Mouse (Mus musculus) brain, embryonic 14.5 days (tissue): Measurements from ENCODE around the gene Gp1ba.

Source experiments
- CTCF ChIP-seq: fragments of 200-500 bp; IDR thresholded peaks from 2 replicates; pipeline ENCODE4 v1.5.1; 2012; ENCODE audit warnings: inconsistent platforms, mild to moderate bottlenecking, moderate library complexity, borderline replicate concordance; ENCODE audit not compliant: insufficient read depth, insufficient read length; ENCODE audit errors: extremely low read depth
- POLR2A ChIP-seq: fragments of 200-500 bp; IDR thresholded peaks from 2 replicates; pipeline ENCODE4 v1.6.1; 2012; ENCODE audit warnings: mild to moderate bottlenecking, inconsistent platforms, borderline replicate concordance; ENCODE audit not compliant: poor library complexity, insufficient read depth, insufficient read length, severe bottlenecking; ENCODE audit errors: extremely low read depth

DNA sequence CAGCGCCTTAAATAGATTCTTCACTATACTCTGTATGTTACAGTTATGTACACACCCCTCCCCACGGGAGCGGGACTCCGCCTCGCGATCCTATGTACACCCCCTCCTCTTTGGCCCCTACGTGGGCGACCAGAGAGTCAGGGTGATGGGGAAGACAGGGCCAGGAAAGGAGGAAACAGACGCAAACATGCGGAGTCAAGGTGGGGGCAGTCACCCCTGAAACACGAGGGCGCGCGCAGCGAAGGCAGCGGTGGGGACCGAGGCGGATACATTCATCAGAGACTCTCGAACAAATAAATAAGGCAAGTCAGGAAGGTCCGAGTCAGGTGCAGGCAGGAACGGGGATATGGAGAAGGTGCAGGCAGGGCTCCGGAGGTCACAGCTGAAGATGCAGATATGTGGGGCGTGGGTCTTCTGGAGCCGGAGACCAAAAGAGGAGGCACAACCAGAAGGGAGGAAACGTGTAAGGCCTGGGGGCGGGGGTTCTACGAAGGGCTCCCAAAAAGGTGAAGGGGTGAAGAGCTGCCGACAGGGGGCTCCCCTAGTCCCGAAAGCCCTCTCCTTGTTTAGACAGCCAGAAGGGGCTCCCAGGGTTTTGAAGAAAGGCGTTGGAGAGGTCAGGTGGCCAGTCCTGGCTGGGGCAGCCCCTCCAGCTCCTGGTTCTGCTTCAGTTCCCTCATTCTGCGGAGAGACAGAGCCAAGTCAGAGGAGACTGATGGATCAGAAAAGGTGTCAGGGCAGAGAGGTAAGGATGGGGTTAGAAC, 30.8 kb downstream of the Gp1ba start:
- peak; percentile 61 for TF ChIP-seq CTCF
- no peak for TF ChIP-seq POLR2A
